Mouse (Mus musculus) E14TG2a.4 (cell line): Measurements from ENCODE around the gene Mef2d.

Experiments
- CTCF ChIP-seq: conservative IDR thresholded peaks from 2 replicates; pipeline ENCODE4 v1.5.1; 2014; ENCODE audit warnings: low read length
- NANOG ChIP-seq: IDR thresholded peaks from 2 replicates; pipeline ENCODE4 v1.6.1; 2014; ENCODE audit warnings: borderline replicate concordance, low read length, mixed read lengths

DNA sequence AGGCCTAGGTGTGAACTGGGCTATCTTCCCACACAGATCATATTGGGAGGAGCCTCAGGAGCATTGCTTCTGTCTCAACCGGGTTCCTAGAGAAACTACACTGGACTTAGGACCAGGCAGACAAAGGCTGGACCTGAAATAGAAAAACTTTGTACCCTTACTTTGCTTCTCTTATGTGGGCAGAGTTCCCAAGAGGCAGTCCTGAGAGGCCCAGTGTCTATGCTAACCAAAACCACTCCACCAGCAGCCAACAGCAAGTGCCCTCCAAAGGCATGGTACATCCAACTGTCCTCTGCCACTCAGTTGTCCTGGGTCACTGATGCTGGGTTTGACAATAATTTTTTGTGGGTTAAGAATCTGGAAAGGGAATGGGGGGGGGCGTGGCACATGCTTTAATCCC, 9.7 kb upstream of the Mef2d start:
- TF ChIP-seq CTCF, result no peak
- TF ChIP-seq NANOG, result no peak
